Mouse (Mus musculus): ENCODE results near the gene Cbs.
A peak's percentile ranks its signal among the peaks of the same experiment; 100 is the strongest.
"Not testable (repeated sequence)": the region's sequence is repeated elsewhere in the genome, so short reads cannot be mapped to it uniquely, and the experiment has no call there.

Cbs gene

GRCm38 (mm10) chr17:31646199-31647002 is 9.4 kb upstream of the Cbs start:
- no peak for DNase-seq (ENCODE audit: inconsistent ontology term)

- DNase-seq (ENCODE audit: inconsistent ontology term) = no peak
Observed at GRCm38 (mm10) chr17:31642913-31643312, 5.9 kb upstream of the Cbs start.

GRCm38 (mm10) chr17:31642331-31642730 is 5.3 kb upstream of the Cbs start:
- DNase-seq (ENCODE audit: inconsistent ontology term) = no peak

- peak; percentile 78 for DNase-seq (ENCODE audit: inconsistent ontology term)
Observed at GRCm38 (mm10) chr17:31639651-31640050, 2.6 kb upstream of the Cbs start.

- peak; percentile 72 for DNase-seq (ENCODE audit: inconsistent ontology term)
Observed at GRCm38 (mm10) chr17:31637866-31638570, 980 bp upstream of the Cbs start.

GRCm38 (mm10) chr17:31636277-31636941 is 629 bp downstream of the Cbs start:
- no peak for DNase-seq (ENCODE audit: inconsistent ontology term)

- no peak for DNase-seq (ENCODE audit: inconsistent ontology term)
Observed at GRCm38 (mm10) chr17:31635781-31636180, 1.3 kb downstream of the Cbs start.

GRCm38 (mm10) chr17:31634896-31635295 is 2.1 kb downstream of the Cbs start:
- DNase-seq (ENCODE audit: inconsistent ontology term) = no peak

GRCm38 (mm10) chr17:31633007-31633406 is 4.0 kb downstream of the Cbs start:
- no peak for DNase-seq (ENCODE audit: inconsistent ontology term)

GRCm38 (mm10) chr17:31631081-31631800 is 5.8 kb downstream of the Cbs start:
- DNase-seq (ENCODE audit: inconsistent ontology term) = peak; percentile 15

GRCm38 (mm10) chr17:31627961-31628360 is 9.1 kb downstream of the Cbs start:
- DNase-seq (ENCODE audit: inconsistent ontology term) = no peak

GRCm38 (mm10) chr17:31623101-31623500 is 13.9 kb downstream of the Cbs start:
- DNase-seq (ENCODE audit: inconsistent ontology term) = no peak

- no peak for DNase-seq (ENCODE audit: inconsistent ontology term)
Observed at GRCm38 (mm10) chr17:31613086-31613755, 23.8 kb downstream of the Cbs start.

- DNase-seq (ENCODE audit: inconsistent ontology term) = no peak
Observed at GRCm38 (mm10) chr17:31609895-31610294, 27.1 kb downstream of the Cbs start.

GRCm38 (mm10) chr17:31609173-31609572 is 27.9 kb downstream of the Cbs start:
- not testable (repeated sequence) for DNase-seq (ENCODE audit: inconsistent ontology term)

GRCm38 (mm10) chr17:31607256-31607951 is 29.6 kb downstream of the Cbs start:
- no peak for DNase-seq (ENCODE audit: inconsistent ontology term)

- DNase-seq (ENCODE audit: inconsistent ontology term) = no peak
Observed at GRCm38 (mm10) chr17:31606424-31606823, 30.6 kb downstream of the Cbs start.

GRCm38 (mm10) chr17:31598593-31598992 is 38.4 kb downstream of the Cbs start:
- no peak for DNase-seq (ENCODE audit: inconsistent ontology term)

GRCm38 (mm10) chr17:31597957-31598356 is 39.1 kb downstream of the Cbs start:
- DNase-seq (ENCODE audit: inconsistent ontology term) = no peak

GRCm38 (mm10) chr17:31595077-31595476 is 42.0 kb downstream of the Cbs start:
- DNase-seq (ENCODE audit: inconsistent ontology term) = no peak

GRCm38 (mm10) chr17:31594590-31594989 is 42.4 kb downstream of the Cbs start:
- no peak for DNase-seq (ENCODE audit: inconsistent ontology term)
